Mouse (Mus musculus): ENCODE data around the gene Chchd6.

Gene Chchd6

GRCm38 (mm10) chr6:89585696-89586095 lies 9.8 kb downstream of the Chchd6 start:
- DNase-seq (ENCODE audit: low spot score), result no peak

- peak; percentile 70 for DNase-seq (ENCODE audit: low spot score)
Observed at GRCm38 (mm10) chr6:89584634-89585409, 10.6 kb downstream of the Chchd6 start.

- DNase-seq (ENCODE audit: low spot score), result no peak
Observed at GRCm38 (mm10) chr6:89583170-89583569, 12.3 kb downstream of the Chchd6 start.

GRCm38 (mm10) chr6:89574641-89575040 lies 20.8 kb downstream of the Chchd6 start:
- no peak for DNase-seq (ENCODE audit: low spot score)

- DNase-seq (ENCODE audit: low spot score), result no peak
Observed at GRCm38 (mm10) chr6:89573768-89574167, 21.7 kb downstream of the Chchd6 start.

- peak; percentile 14 for DNase-seq (ENCODE audit: low spot score)
Observed at GRCm38 (mm10) chr6:89572921-89573636, 22.4 kb downstream of the Chchd6 start.

- DNase-seq (ENCODE audit: low spot score), result no peak
Observed at GRCm38 (mm10) chr6:89569370-89569769, 26.1 kb downstream of the Chchd6 start.

- no peak for DNase-seq (ENCODE audit: low spot score)
Observed at GRCm38 (mm10) chr6:89566740-89567139, 28.7 kb downstream of the Chchd6 start.

GRCm38 (mm10) chr6:89563381-89563780 lies 32.1 kb downstream of the Chchd6 start:
- DNase-seq (ENCODE audit: low spot score), result no peak

- DNase-seq (ENCODE audit: low spot score), result no peak
Observed at GRCm38 (mm10) chr6:89560826-89561225, 34.6 kb downstream of the Chchd6 start.

- no peak for DNase-seq (ENCODE audit: low spot score)
Observed at GRCm38 (mm10) chr6:89557654-89558053, 37.8 kb downstream of the Chchd6 start.

GRCm38 (mm10) chr6:89556566-89556965 lies 38.9 kb downstream of the Chchd6 start:
- DNase-seq (ENCODE audit: low spot score), result no peak

GRCm38 (mm10) chr6:89555971-89556370 lies 39.5 kb downstream of the Chchd6 start:
- no peak for DNase-seq (ENCODE audit: low spot score)

- DNase-seq (ENCODE audit: low spot score), result no peak
Observed at GRCm38 (mm10) chr6:89554029-89554428, 41.4 kb downstream of the Chchd6 start.

- DNase-seq (ENCODE audit: low spot score), result peak; percentile 87
Observed at GRCm38 (mm10) chr6:89553012-89553704, 42.3 kb downstream of the Chchd6 start.

GRCm38 (mm10) chr6:89552321-89553011 lies 43.0 kb downstream of the Chchd6 start:
- DNase-seq (ENCODE audit: low spot score), result no peak

GRCm38 (mm10) chr6:89549157-89549556 lies 46.3 kb downstream of the Chchd6 start:
- DNase-seq (ENCODE audit: low spot score), result no peak

GRCm38 (mm10) chr6:89547951-89548350 lies 47.5 kb downstream of the Chchd6 start:
- DNase-seq (ENCODE audit: low spot score), result no peak

- DNase-seq (ENCODE audit: low spot score), result no peak
Observed at GRCm38 (mm10) chr6:89538102-89538751, 57.2 kb downstream of the Chchd6 start.

GRCm38 (mm10) chr6:89535626-89536225 lies 59.7 kb downstream of the Chchd6 start:
- DNase-seq (ENCODE audit: low spot score), result no peak

- no peak for DNase-seq (ENCODE audit: low spot score)
Observed at GRCm38 (mm10) chr6:89524766-89525165, 70.7 kb downstream of the Chchd6 start.

Data from embryo, embryonic 10 days (tissue).